Mouse (Mus musculus) embryo, embryonic 11 days (tissue): ENCODE results near the gene Fxyd1.

ENCODE experiments used
- DNase-seq: peaks from one replicate; pipeline ENCODE4 v3.0.0-alpha.2; 2015

The Fxyd1 gene

DNA sequence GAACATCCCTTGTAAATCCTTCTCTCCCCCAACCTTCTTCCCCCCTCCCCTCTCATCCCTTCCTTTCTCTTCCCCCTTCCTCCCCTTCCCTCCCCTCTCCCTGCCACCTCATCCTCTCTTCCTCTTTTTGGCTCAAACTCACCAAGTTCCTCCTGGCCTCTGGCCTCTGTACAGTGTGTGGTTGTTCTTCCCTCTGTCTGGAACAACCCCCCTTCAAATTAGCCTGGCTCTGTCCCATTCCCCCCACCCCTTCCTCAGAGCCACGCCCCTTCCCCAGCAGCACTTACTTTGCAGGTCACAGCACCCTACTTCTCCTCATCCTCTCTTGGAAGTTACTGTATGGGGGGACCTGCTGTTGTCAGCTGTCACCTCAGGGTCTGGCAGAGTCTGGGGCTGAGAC, 48.8 kb downstream of the Fxyd1 start:
- DNase-seq, result no peak

DNA sequence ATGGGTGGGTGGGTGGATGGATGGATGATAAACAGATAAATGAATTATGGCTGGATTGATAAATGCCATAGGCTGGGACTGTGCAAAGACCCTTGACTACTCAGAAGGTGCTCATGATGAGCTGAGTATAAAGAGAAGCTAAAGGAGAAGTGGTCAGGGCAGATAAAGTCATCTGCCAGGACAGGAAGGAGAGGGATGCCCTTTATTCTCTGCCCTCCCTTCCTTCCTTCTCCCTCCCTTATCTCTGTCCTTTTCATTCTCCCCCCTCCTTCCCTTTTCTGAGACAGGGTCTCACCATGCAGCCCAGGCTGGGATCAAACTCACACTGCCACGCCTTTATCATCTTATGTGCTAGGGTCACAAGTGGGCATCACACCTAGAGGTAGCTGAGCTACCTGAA, 49.2 kb downstream of the Fxyd1 start:
- DNase-seq, result no peak

DNA sequence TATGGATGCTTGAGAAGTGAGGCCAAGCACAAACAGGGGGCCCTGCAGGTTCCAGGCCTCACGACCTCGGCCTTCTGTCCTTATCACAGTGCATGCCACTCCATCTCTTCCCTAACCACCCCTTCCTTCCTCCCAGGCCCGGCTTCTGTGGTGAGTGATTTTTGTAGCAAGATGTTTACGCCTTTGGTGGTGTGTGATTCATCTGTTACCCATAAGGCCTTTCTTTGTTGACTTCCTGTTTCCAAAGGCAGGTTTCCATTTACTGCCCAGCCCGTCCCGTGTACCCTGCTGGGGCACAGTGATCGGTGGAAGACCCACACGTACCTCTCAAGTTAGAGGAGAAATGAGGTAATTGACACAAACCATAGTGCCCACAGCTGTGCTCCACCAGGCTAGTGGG, 54.3 kb downstream of the Fxyd1 start:
- DNase-seq, result no peak
